Mouse (Mus musculus) hindbrain, embryonic 15.5 days (tissue): ENCODE results near the gene Zfp579. TPM values are rescaled to one million over a fixed set of nuclear protein-coding genes. Genes with fewer than 3 reads are reported as not detected.

Experiments used
- ATAC-seq: fragments of 200-750 bp; cut with Nextera tagmentation; 2 replicates; pipeline ENCODE4 v1.8.0; 2017; ENCODE audit warnings: low read depth, moderate number of reproducible peaks, moderate TSS enrichment; ENCODE audit not compliant: low FRiP score
- H3K27ac ChIP-seq: fragments of 300-500 bp; sonication (generic); replicated peaks from 2 replicates; pipeline ENCODE4 v1.5.1; 2015; ENCODE audit warnings: mild to moderate bottlenecking, inconsistent platforms
- H3K27me3 ChIP-seq: fragments of 300-500 bp; sonication (generic); 2 replicates; pipeline ENCODE4 v1.6.1; 2015; ENCODE audit warnings: control low read depth, inconsistent platforms
- H3K36me3 ChIP-seq: fragments of 300-500 bp; sonication (generic); 2 replicates; pipeline ENCODE4 v1.6.1; 2015; ENCODE audit warnings: control low read depth, inconsistent platforms
- H3K4me1 ChIP-seq: fragments of 300-500 bp; sonication (generic); replicated peaks from 2 replicates; pipeline ENCODE4 v1.6.1; 2015; ENCODE audit warnings: control low read depth, inconsistent platforms
- H3K4me2 ChIP-seq: fragments of 300-500 bp; sonication (generic); 2 replicates; pipeline ENCODE4 v1.6.1; 2015; ENCODE audit warnings: moderate library complexity, mild to moderate bottlenecking, inconsistent platforms
- H3K4me3 ChIP-seq: fragments of 300-500 bp; sonication (generic); 2 replicates; pipeline ENCODE4 v1.5.1; 2015; ENCODE audit warnings: mild to moderate bottlenecking, inconsistent platforms
- H3K9ac ChIP-seq: fragments of 300-500 bp; sonication (generic); 2 replicates; pipeline ENCODE4 v1.6.1; 2015; ENCODE audit warnings: inconsistent platforms
- H3K9me3 ChIP-seq: fragments of 300-500 bp; sonication (generic); 2 replicates; pipeline ENCODE4 v1.6.1; 2016; ENCODE audit warnings: control low read depth, inconsistent platforms
- WGBS: fragments of 180-500 bp; shearing (Covaris S2); methylation state at CpG from one replicate; pipeline ENCODE4 v1.1.7; 2015; 5-methylcytosine and 5-hydroxymethylcytosine counted together
- polyA plus RNA-seq: library from polyadenylated mRNA; unstranded; fragments of >200 nt; fragmentation: Nextera tagmentation; extraction: Ambion mirVana; gene quantifications from 2 replicates; pipeline ENCODE4 v1.2.1, GENCODE M21; 2015

Gene Zfp579
- 60.3 and 66.8 TPM in 2 replicates for polyA plus RNA-seq

- H3K27me3 ChIP-seq = no peaks in the 10 kb centered on the region
- H3K9ac ChIP-seq = peak within 1 kb of the TSS; percentile 86
- no peaks in the 10 kb centered on the region for H3K9me3 ChIP-seq
- ATAC-seq = peak; percentile 90
- H3K4me2 ChIP-seq = peak within 1 kb of the TSS; percentile 86
- H3K4me1 ChIP-seq = peaks cover 35% of the 10 kb centered on the region
- 2% methylated on average over 13 of the region's 26 CpGs for WGBS
- H3K36me3 ChIP-seq = peaks cover 24% of the 10 kb centered on the region
- peak within 1 kb of the TSS; percentile 90 for H3K27ac ChIP-seq
- H3K4me3 ChIP-seq = peak within 1 kb of the TSS; percentile 73
Observed at GRCm38 (mm10) chr7:4996003-4996895, at the start of gene Zfp579. Gene Zfp579 (minus strand): TSS chr7:4996158.

- Histone ChIP-seq H3K4me3 (no peak overlapping the region), H3K36me3 (no peaks in the 10 kb centered on the region), H3K9ac (no peak overlapping the region), H3K9me3 (no peaks in the 10 kb centered on the region), H3K27ac (no peak overlapping the region), H3K4me2 (no peak overlapping the region), H3K4me1 (peaks cover 1% of the 10 kb centered on the region; the same call in 1 of the 2 replicates), H3K27me3 (no peaks in the 10 kb centered on the region)
- ATAC-seq = no peak
- 76% methylated on average over 2 of the region's 2 CpGs for WGBS
Observed at GRCm38 (mm10) chr7:5044981-5045380, 49.0 kb upstream of the Zfp579 start.

GRCm38 (mm10) chr7:5038940-5039339, 43.0 kb upstream of the Zfp579 start:
- Histone ChIP-seq H3K27ac (peak overlapping the region; percentile 98), H3K4me2 (peak overlapping the region; percentile 58), H3K27me3 (no peaks in the 10 kb centered on the region), H3K4me3 (peak overlapping the region; percentile 68), H3K4me1 (peaks cover 21% of the 10 kb centered on the region), H3K9me3 (no peaks in the 10 kb centered on the region), H3K36me3 (peaks cover 18% of the 10 kb centered on the region), H3K9ac (peak overlapping the region; percentile 82)
- ATAC-seq = no peak
- WGBS = 35% methylated on average over 5 of the region's 5 CpGs

GRCm38 (mm10) chr7:5038109-5038732, 42.3 kb upstream of the Zfp579 start, which contains the start of gene Zfp784:
Gene Zfp784 (minus strand): TSS chr7:5038446.
- WGBS = 0% methylated on average over 48 of the region's 48 CpGs
- H3K4me2 ChIP-seq = peak within 1 kb of the TSS; percentile 58
- no peaks in the 10 kb centered on the region for H3K27me3 ChIP-seq
- H3K9me3 ChIP-seq = no peaks in the 10 kb centered on the region
- H3K4me3 ChIP-seq = peak within 1 kb of the TSS; percentile 68
- peaks cover 21% of the 10 kb centered on the region for H3K4me1 ChIP-seq
- H3K36me3 ChIP-seq = peaks cover 24% of the 10 kb centered on the region
- H3K9ac ChIP-seq = peak within 1 kb of the TSS; percentile 82
- ATAC-seq = peak; percentile 96
- H3K27ac ChIP-seq = peak within 1 kb of the TSS; percentile 98

GRCm38 (mm10) chr7:5037467-5037866, 41.5 kb upstream of the Zfp579 start:
- peaks cover 21% of the 10 kb centered on the region for H3K4me1 ChIP-seq
- ATAC-seq = no peak
- peaks cover 28% of the 10 kb centered on the region for H3K36me3 ChIP-seq
- H3K9me3 ChIP-seq = no peaks in the 10 kb centered on the region
- H3K27ac ChIP-seq = peak overlapping the region; percentile 98
- no peaks in the 10 kb centered on the region for H3K27me3 ChIP-seq
- peak overlapping the region; percentile 58 for H3K4me2 ChIP-seq
- peak overlapping the region; percentile 68 for H3K4me3 ChIP-seq
- peak overlapping the region; percentile 82; the same call in 1 of the 2 replicates for H3K9ac ChIP-seq
- 84% methylated on average over 8 of the region's 8 CpGs for WGBS

GRCm38 (mm10) chr7:5037026-5037425, 41.1 kb upstream of the Zfp579 start:
- Histone ChIP-seq H3K9ac (no peak overlapping the region), H3K27me3 (no peaks in the 10 kb centered on the region), H3K4me3 (no peak overlapping the region), H3K9me3 (no peaks in the 10 kb centered on the region), H3K4me2 (peak overlapping the region; percentile 58), H3K27ac (no peak overlapping the region), H3K36me3 (peaks cover 33% of the 10 kb centered on the region), H3K4me1 (peaks cover 21% of the 10 kb centered on the region)
- WGBS = 95% methylated on average over 7 of the region's 7 CpGs
- no peak for ATAC-seq

- H3K9ac ChIP-seq = no peak overlapping the region
- H3K27ac ChIP-seq = no peak overlapping the region
- no peak overlapping the region for H3K4me2 ChIP-seq
- ATAC-seq = no peak
- no peaks in the 10 kb centered on the region for H3K27me3 ChIP-seq
- no peak overlapping the region for H3K4me3 ChIP-seq
- H3K36me3 ChIP-seq = peaks cover 42% of the 10 kb centered on the region
- WGBS = 96% methylated on average over 9 of the region's 9 CpGs
- peaks cover 21% of the 10 kb centered on the region for H3K4me1 ChIP-seq
- H3K9me3 ChIP-seq = no peaks in the 10 kb centered on the region
Observed at GRCm38 (mm10) chr7:5036136-5036535, 40.2 kb upstream of the Zfp579 start.

- Histone ChIP-seq H3K9ac (no peak overlapping the region), H3K4me1 (peaks cover 21% of the 10 kb centered on the region), H3K27ac (no peak overlapping the region), H3K4me3 (no peak overlapping the region), H3K36me3 (peaks cover 47% of the 10 kb centered on the region), H3K4me2 (no peak overlapping the region), H3K27me3 (no peaks in the 10 kb centered on the region), H3K9me3 (peaks cover 2% of the 10 kb centered on the region)
- 97% methylated on average over 17 of the region's 17 CpGs for WGBS
- no peak for ATAC-seq
Observed at GRCm38 (mm10) chr7:5035628-5036027, 39.7 kb upstream of the Zfp579 start.

GRCm38 (mm10) chr7:5033818-5034217, 37.9 kb upstream of the Zfp579 start, which contains the start of gene 4632433K11Rik:
Gene 4632433K11Rik (plus strand): TSS chr7:5034118.
- Histone ChIP-seq H3K9ac (no peak within 1 kb of the TSS), H3K4me3 (no peak within 1 kb of the TSS), H3K27me3 (no peaks in the 10 kb centered on the region), H3K27ac (no peak within 1 kb of the TSS), H3K4me1 (peaks cover 9% of the 10 kb centered on the region), H3K36me3 (peaks cover 65% of the 10 kb centered on the region), H3K4me2 (no peak within 1 kb of the TSS), H3K9me3 (peaks cover 8% of the 10 kb centered on the region)
- WGBS = 91% methylated on average over 3 of the region's 3 CpGs
- no peak for ATAC-seq

GRCm38 (mm10) chr7:5031496-5031895, 35.5 kb upstream of the Zfp579 start:
- H3K4me1 ChIP-seq = no peaks in the 10 kb centered on the region
- H3K4me2 ChIP-seq = no peak overlapping the region
- 78% methylated on average over 39 of the region's 46 CpGs for WGBS
- H3K27ac ChIP-seq = no peak overlapping the region
- no peak for ATAC-seq
- peaks cover 8% of the 10 kb centered on the region for H3K9me3 ChIP-seq
- H3K4me3 ChIP-seq = no peak overlapping the region
- peaks cover 69% of the 10 kb centered on the region for H3K36me3 ChIP-seq
- no peak overlapping the region for H3K9ac ChIP-seq
- no peaks in the 10 kb centered on the region for H3K27me3 ChIP-seq

GRCm38 (mm10) chr7:5030554-5031275, 34.8 kb upstream of the Zfp579 start:
- H3K4me1 ChIP-seq = no peaks in the 10 kb centered on the region
- H3K36me3 ChIP-seq = peaks cover 64% of the 10 kb centered on the region
- H3K9me3 ChIP-seq = peaks cover 8% of the 10 kb centered on the region
- ATAC-seq = no peak
- H3K27ac ChIP-seq = no peak overlapping the region
- H3K4me2 ChIP-seq = no peak overlapping the region
- H3K27me3 ChIP-seq = no peaks in the 10 kb centered on the region
- 80% methylated on average over 63 of the region's 63 CpGs for WGBS
- no peak overlapping the region for H3K9ac ChIP-seq
- H3K4me3 ChIP-seq = no peak overlapping the region
